Mouse (Mus musculus) adrenal gland, postnatal 14 days (tissue): Measurements from ENCODE around the gene Slc6a6. TPM values are rescaled to one million over a fixed set of nuclear protein-coding genes. Genes with fewer than 3 reads are reported as not detected.
A peak's percentile ranks its signal among the peaks of the same experiment; 100 is the strongest.

Source experiments
- DNase-seq: peaks from one replicate; pipeline ENCODE4 v3.0.0; 2021; ENCODE audit warnings: mixed read lengths
- total RNA-seq: library from RNA; stranded (reverse); gene quantifications from 2 replicates; pipeline ENCODE4 v1.2.3, GENCODE M21; 2021

Slc6a6 gene
- total RNA-seq, 1 experiment from 2014 or later: 259 TPM

GRCm38 (mm10) chr6:91779206-91779605 is 95.4 kb downstream of the Slc6a6 start:
- DNase-seq: no peak

- no peak for DNase-seq
Observed at GRCm38 (mm10) chr6:91785018-91785417, 101.2 kb downstream of the Slc6a6 start.

GRCm38 (mm10) chr6:91788311-91788798 is 104.5 kb downstream of the Slc6a6 start:
- DNase-seq: no peak

- DNase-seq: no peak
Observed at GRCm38 (mm10) chr6:91795640-91796039, 111.8 kb downstream of the Slc6a6 start.

- no peak for DNase-seq
Observed at GRCm38 (mm10) chr6:91796064-91796463, 112.2 kb downstream of the Slc6a6 start.

- DNase-seq: no peak
Observed at GRCm38 (mm10) chr6:91796736-91797135, 112.9 kb downstream of the Slc6a6 start.

- DNase-seq: no peak
Observed at GRCm38 (mm10) chr6:91798496-91798895, 114.6 kb downstream of the Slc6a6 start.

GRCm38 (mm10) chr6:91804177-91804576 is 120.3 kb downstream of the Slc6a6 start:
- no peak for DNase-seq

GRCm38 (mm10) chr6:91807169-91807568 is 123.3 kb downstream of the Slc6a6 start:
- DNase-seq: peak; percentile 33

- peak; percentile 32 for DNase-seq
Observed at GRCm38 (mm10) chr6:91808022-91808421, 124.2 kb downstream of the Slc6a6 start.

Other genes with a start within 250 kb of the Slc6a6 start
- 16.2 and 20.0 TPM in 2 replicates for gene Chchd4, start 210.5 kb upstream of the Slc6a6 start, total RNA-seq
- gene Tmem43, start 210.3 kb upstream of the Slc6a6 start, total RNA-seq: 27.6 and 34.2 TPM in 2 replicates
- 12.5 and 14.6 TPM in 2 replicates for gene Xpc, start 168.2 kb upstream of the Slc6a6 start, total RNA-seq
- 38.2 and 39.5 TPM in 2 replicates for gene Lsm3, start 168.1 kb upstream of the Slc6a6 start, total RNA-seq
- 1.7 and 1.9 TPM in 2 replicates for gene Grip2, start 143.2 kb downstream of the Slc6a6 start, total RNA-seq
- 29.1 and 34.7 TPM in 2 replicates for gene Ccdc174, start 194.0 kb downstream of the Slc6a6 start, total RNA-seq
- gene 4930590J08Rik, start 218.8 kb downstream of the Slc6a6 start, total RNA-seq: 1.2 and 1.7 TPM in 2 replicates